Mouse (Mus musculus) lung, postnatal 4 days (tissue): Measurements from ENCODE around the gene Kctd2.
"Not testable (repeated sequence)": the region's sequence is repeated elsewhere in the genome, so short reads cannot be mapped to it uniquely, and the experiment has no call there.

Experiments
- DNase-seq, 2 experiments: peaks; one replicate each; pipeline ENCODE4 v3.0.0; 2021

Kctd2 gene

DNA sequence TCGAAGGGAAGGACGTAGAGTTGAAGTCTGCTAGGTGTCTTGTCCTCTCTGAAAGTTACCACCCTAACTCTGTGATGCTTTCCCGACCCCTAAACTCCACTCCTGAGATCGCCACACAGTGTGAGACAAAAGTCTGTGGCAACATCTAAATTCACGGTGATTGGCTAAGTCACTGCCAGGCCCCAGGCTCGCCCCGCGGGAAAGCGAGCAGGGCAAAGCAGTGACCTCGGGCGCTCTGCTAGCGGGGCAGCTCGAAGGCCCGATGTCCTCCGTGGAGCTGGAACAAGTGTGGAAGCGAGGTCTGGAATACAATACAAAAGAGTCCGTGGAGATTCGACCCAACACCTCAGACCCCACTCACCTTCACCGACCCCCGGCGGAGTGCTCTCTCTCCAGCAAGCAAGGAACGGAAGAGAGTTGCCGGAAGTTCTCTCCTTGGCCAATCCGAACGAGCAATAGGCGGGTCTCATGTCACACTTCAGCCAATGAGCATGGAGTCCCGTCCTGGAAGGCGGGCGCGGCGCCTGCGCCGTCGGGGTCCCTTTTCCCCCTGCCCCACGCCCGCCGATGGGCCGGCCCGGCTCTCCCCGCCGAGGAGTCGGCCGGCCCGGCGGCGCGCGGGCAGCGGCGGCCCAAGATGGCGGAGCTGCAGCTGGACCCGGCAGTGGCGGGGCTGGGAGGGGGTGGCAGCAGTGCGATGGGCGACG lies at the start of gene Kctd2, which contains the start of gene Atp5h:
TSS of gene Kctd2 (plus strand) at position 598 of the 707 bp plus-strand sequence.
TSS of gene Atp5h (minus strand) at position 432 of the 707 bp plus-strand sequence.
- DNase-seq, result peak; percentile 96 to 98

DNA sequence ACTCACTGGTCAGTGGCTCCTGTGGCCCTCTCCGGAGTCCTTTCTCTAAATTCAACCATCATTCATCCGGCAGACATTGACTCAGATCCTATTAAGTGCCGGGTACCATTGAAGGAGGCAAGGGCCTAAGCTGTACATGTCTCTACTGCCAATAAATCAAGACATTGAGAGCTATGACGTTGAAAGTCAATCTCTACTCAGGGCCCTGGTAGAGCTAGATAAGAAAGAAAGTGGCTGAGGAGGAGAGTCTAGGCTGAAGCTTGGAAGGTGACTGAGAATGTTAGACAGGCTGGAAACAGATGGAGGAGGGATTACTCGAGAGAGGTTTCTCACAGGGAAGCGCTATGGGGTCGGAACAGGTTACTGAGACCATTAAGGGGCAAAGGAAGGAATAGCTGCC lies 49.6 kb upstream of the Kctd2 start:
- no peak for DNase-seq

DNA sequence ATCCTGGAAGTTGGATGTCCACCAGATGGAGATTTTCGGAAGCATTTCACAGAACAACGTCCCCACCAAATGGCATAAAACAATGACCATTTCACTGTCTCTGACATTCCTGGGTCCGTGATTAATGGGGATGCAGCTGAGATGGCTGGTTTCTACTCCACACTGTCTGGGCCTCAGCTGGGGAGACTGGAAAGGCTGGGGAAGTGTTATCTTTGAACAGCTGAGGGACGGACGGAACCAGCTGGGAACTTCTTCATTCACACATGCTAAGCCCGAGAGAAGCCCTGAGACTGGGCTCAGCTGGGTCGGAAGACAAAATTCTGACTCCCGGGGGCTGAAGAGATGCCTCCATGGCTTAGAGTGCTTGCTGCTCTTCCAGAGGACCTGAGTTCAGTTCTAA lies 48.6 kb upstream of the Kctd2 start:
- no peak for DNase-seq

DNA sequence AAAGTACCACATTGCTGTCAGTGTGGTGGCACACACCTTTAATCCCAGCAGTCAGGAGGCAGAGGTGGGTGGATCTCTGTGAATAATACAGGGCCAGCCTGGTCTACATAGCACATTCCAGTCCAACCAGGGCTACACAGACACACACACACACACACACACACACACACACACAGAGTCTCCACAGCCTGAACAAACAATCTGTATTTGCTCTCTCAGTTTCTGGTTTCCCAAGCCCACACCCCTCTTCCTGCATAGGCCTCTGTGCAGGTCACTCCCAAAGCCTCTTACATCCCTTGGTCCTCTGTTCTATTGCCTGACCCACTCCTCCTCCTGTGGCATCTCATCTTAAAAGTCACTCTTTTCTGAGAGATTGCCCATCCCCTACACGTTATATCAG lies 47.9 kb upstream of the Kctd2 start:
- DNase-seq, result no peak

DNA sequence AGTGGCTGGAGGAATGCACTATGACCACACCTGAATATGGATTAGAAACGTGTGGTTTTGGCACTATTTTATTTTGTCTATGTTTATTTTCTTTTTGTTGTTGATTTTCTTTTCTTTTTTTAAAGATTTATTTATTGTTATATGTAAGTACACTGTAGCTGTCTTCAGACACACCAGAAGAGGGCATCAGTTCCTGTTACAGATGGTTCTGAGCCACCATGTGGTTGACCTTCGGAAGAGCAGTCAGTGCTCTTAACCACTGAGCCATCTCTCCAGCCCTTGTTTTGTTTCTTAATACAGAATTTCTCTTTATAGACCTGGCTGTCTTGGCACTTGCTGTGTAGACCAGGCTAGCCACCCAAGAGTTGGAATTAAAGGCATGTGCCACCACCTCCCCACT lies 47.2 kb upstream of the Kctd2 start:
- DNase-seq, result no peak

DNA sequence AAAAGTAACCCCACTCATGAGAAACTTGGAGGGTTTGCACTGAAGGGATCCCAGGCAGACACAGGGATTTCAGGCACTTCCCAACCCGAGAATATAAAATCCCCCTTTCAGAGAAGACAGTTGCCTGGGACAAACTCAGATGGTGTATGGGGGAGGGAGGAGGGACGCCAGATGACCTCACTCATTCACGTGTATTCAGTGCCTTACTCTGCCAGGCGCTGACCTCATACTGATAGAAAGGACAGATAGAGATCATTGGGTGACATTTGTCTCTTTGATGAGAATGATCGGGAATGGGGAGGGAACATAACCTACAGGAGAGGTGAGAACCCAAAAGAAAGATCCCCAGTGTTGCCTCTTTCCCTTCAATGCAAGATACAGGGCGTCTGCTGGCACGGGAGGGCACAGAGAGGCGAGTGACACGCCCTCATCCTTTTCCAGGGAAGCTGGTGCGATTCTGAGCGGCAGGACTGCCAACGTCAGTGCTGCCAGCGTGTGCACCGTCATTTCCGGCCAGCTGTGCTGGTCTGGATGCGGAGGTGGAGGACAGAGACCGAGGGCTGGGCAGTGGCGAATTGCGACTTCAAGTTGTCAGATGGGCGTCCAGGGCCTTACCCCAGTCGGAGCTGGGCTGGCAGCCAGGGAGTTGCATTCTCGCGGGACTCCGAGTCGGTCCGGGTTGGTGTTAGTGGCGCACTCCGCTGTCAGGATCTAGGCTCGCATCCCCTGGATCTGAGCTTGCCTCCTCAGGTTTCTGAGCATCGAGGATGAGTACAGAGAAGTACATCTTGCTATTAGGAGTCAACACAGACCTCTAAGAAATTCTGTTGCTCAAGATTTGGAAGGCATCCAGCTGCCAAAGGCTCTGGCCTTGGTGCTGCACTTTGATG lies 45.9 kb upstream of the Kctd2 start:
- DNase-seq, result peak; percentile 85 to 88

DNA sequence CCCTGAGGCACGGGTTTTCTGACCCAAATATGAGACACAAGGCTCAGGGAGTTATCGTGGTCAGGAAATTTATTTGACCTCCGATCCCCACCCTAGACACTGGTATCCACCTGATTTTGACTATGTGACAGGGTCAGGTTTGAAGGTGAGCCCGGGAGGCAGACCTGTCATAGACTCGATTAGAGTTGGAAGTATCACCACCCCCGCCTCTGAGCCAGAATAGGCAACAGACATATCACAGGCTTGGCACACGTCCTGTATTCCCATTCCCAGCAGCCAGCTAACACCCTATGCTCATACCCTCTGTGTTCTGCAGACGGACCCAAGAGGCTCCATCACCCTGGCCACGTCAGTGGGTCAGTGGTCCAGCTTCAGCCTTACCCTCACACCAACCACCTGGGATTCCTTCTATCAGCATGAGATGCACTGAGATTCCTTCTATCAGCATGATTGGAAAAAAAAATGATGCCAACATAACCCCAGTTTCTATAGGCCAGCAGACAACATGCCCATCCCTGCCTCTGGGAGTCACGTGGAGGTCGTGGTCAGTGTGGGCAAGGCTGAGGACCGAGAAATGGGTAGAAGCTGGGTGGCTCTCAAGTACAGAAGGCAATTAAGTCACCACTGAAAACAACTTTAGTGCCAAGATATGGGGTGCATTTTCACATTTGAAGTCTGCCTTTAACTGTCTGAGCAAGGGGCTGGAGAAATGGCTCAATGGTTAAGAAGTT lies 45.1 kb upstream of the Kctd2 start:
- DNase-seq, result peak in 1 of 2 experiments; percentile 16

DNA sequence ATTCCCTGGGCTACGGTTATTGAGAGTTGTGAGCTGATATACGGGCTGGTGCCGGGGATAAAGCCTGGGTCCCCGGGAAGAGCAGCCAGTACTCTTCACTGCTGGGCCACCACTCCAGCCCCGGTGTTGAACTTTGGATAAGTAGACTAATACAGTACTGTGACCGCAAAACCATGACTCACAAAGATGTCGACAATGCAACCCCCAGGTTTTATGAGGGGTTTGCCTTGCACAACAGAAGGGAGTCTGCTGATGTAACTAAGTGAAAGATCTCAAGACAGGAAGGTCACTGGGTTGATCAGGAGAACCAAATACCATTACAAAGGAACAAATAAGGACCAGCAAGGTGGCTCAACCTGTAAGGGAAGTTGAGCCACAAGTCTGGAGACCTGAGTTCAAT lies 43.2 kb upstream of the Kctd2 start:
- no peak for DNase-seq

DNA sequence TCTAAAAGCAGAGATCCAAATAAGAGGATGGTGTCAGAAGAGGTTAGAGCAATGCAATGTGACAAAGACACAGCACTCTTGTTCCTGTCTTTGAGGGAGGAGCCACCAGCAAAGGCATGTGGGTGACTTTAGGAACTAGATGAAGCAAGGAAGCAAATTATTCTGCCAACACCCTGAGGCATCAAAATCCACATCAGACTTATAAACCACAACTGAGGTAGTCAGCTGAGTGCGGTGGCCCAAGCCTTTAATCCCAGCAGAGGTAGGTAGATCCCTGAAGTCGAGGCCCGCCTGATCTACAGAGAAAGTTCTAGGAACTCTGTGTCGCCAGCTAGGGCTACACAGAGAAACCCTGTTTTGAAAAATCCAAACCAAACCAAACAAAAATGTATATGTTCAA lies 42.7 kb upstream of the Kctd2 start:
- DNase-seq, result no peak

DNA sequence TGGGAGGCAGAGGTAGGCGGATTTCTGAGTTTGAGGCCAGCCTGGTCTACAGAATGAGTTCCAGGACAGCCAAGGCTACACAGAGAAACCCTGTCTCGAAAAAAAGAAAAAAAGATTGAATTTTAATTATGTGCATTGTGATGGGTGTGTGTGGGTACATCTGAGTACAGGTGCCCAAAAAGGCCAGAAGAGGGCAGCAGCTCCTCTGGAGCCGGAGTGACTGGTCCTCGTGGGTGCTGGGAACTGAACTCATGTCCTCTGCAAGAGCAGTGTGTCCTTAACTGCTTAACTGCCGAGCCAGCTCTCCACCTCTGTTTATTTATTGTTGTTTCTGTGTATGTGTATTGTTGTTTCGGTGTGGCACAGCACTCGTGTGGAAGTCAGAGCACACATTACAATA lies 42.1 kb upstream of the Kctd2 start:
- no peak for DNase-seq

DNA sequence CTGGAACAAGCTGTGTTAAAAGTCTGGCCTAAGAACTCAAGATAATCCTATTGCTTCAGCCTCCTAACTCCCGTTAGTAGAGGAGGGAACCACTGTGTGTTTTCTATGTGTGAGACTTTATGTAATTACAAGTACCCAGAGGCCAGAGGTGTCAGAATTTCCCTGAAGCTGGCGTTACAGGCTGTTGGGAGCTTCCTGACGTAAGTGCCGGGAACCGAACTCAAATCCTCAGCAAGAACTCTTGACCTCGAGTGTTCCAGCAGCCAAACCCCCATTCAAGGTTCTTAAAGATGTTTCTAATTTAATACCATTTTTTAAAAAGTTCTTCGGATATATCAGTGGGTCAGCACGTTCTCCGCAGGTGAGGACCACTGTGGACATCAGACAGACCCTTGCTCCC lies 38.7 kb upstream of the Kctd2 start:
- no peak for DNase-seq

DNA sequence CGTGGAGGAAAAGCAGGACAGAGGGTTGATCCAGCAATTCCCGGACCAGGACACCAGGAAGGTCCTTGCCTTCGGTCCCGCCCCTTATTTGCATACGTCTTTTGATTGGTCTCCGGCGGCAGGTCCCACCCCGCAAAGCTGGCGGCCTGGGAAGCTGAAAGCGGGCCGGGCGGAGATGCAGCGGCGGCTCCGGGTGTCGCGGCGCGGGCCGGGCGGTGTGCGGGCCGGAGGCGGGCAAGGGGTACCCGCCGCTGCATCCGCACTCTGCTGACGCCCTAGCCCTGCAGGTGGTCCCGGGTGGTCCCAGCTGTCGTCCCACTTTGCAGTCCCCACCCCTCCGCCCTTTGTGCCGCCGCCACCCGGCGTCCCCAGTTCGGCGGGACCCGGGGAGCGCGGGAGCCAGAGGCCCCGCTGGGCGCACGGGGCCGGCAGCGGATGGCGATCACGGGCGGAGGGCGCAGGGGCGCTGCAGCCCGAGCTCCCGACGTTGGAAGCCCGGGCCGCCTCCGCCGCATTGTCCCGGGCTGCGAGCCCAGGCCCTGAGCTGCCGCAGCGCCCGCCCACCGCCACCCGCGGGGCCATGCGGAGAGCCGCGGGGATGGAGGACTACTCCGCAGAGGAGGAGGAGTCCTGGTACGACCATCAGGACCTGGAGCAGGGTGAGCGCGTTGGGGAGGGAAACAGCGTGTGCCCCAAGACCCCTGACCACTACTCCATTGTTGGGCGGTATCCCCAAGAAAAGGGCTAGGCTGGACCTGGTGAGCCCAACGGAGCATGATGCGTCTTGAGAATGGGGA lies 38.0 kb upstream of the Kctd2 start, which contains the start of gene Cdr2l:
TSS of gene Cdr2l (plus strand) at position 174 of the 797 bp plus-strand sequence.
- DNase-seq, result peak; percentile 94

DNA sequence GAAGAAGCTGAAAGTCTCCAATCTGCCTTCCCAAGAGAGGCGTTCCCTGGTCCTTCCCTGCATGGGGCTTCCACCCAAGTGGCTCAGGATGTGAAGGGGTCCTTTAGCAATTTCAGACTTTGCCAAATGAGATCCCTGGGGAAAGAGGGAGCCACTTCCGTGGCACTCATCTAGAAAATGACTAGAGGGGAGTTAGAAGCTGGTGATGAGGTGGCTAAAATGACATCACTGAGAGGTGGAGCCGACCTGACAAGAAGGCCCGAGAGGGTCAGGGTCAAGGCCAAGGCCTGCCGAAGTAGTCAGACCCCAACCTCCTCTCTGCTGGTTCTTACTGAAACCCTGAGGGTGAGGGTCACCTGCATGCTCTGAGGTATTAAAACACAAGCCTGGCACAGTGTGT lies 37.0 kb upstream of the Kctd2 start:
- DNase-seq, result peak in 1 of 2 experiments; percentile 16

DNA sequence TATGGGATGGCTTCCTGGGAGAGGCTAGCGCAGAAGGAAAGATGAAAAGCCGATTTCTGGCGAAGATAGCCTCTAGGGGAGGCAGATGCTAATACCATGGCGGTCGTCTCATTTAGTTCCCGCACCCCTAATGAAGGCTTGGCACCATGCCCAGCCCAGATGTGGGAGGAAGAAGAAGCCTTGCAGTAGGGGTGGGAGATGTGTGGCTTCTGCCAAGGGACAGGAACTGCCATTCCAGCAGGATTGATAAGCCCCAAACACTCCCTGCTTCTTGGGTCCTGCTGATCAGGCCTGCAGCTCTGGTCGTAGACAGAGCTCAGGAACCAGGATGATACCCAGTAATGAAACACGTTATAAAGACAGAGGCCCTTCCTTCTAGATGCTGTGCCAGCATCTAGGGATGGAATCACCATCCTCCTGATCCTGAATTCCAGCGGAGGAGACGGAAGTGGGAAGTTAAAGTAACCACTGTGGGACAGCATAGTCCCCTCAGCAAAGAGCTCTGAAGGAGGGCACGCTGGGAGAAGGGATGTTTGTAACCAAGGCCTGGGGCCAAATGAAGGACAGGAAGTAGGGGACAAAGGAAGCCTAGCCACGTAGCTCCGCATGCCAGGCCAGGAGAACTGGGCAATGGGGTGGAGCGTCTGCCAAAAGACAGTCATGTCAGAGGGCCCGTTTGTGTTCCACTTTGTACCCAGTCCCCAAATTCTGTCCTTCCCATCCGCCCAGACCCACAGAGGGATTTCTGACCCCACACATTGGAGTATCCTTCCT lies 36.0 kb upstream of the Kctd2 start:
- DNase-seq, result peak; percentile 64 to 72

DNA sequence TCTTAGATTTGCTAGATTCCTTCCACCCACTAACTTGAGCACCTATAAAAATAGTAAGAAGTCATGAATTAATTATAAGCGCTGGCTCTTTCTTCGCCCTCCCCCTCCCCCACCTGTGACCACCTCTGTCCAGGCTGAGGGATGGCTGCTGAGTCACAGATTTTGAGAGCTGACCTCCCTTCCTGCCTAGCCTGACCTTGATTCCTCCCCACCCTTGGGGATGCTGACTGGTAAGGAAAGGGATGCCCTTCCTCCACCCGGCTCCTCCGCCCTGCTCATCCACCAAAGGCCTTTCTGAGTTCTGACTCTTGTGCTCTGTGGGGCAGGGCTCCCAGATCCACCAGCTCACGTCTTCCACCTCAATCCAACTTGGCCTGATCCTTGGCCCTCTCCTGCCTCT lies 35.3 kb upstream of the Kctd2 start:
- DNase-seq, result peak in 1 of 2 experiments; percentile 12

DNA sequence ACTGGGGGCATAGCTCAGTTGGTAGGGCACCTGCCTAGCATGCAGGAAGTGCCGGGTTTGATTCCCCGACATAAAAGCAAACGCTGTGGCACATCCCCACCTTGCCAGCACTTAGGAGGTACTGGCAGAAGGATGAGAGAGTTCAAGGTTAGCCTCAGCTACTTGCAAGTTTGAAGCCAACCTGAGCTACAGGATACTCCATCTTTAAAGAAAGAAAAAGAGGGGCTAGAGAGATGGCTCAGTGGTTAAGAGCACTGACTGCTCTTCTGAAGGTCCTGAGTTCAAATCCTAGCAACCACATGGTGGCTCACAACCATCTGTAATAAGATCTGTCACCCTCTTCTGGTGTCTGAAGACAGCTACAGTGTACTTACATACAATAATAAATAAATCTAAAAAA lies 33.1 kb upstream of the Kctd2 start:
- DNase-seq, result not testable (repeated sequence)

DNA sequence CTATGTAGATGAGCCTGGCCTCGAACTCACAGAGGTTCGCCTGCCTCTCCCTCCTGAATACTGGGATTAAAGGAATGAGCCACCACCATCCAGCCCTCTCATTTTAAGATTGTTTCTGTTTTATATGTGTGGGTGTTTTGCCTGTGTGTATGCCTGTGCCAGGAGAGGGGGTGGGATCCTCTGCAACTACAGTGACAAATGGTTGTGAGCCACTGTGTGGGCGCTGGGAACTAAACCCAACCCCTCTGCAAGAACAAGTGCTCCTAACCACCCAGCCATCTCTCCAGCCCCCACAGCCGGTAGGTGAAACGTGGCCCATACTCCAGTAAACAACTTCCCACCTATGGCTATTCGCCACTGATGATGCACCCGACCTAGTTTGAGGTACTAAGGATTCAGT lies 28.6 kb upstream of the Kctd2 start:
- DNase-seq, result no peak

DNA sequence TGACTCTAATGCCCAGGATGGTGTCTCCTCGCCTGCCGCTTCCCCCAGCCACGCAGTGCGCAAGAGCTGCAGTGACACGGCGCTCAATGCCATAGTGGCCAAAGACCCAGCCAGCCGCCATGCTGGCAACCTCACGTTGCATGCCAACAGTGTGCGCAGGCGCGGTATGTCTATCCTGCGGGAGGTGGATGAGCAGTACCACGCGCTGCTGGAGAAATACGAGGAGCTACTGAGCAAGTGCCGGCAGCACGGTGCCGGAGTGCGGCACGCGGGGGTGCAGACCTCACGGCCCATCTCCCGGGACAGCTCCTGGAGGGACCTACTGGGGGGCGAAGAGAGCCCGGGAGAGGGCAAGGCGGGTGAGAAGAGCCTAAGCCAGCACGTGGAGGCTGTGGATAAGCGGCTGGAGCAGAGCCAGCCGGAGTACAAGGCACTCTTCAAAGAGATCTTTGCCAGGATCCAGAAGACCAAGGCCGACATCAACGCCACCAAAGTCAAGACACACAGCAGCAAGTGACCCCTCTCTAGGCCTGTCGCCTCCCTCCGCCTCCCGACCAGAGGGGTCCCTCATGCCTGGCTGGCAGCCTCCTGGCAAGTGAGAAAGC lies 26.1 kb upstream of the Kctd2 start:
- no peak for DNase-seq

DNA sequence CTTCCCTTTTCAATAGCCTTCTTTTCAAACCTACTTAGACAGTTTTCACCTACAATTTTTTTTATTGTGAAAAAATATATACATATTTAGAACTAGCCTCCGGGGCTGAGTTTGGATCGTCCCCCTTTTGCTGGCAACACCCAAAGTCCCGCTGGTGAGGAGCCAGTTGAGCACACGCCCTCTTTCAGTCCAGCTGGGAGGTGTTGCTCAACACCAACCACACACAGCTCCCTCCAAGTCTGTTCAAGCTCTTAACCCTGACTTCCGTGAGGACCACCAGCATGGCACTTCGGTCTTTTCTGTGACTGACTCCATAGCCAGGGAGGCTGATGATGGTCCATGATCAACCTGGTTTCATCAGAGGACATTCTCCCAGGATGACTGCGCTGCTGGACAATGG lies 21.8 kb upstream of the Kctd2 start:
- peak; percentile 54 to 66 for DNase-seq

DNA sequence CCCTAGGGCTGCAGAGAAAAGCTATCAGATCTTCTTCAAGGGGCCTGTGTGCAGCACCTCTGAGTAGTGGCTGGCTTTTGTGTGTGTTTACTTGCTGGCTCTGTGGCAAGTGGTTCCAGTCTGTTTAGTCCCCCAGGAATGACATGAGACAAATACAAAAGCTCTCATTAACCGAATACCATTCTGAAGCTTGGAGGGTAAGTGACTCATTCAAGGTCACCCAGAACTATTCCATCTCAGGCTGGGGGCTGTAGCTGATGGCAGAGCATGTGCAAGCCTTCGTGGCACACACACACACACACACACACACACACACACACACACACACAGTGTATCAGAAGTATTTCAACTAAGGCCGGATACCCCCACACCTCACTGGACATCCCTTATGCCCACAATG lies 19.8 kb upstream of the Kctd2 start:
- DNase-seq, result no peak
